Mouse (Mus musculus) layer of hippocampus, adult 9-11 months (tissue): Measurements from ENCODE around the gene Syn2.

Experiments
- DNase-seq: peaks from one replicate; pipeline ENCODE4 v3.0.0; 2022

The Syn2 gene

DNA sequence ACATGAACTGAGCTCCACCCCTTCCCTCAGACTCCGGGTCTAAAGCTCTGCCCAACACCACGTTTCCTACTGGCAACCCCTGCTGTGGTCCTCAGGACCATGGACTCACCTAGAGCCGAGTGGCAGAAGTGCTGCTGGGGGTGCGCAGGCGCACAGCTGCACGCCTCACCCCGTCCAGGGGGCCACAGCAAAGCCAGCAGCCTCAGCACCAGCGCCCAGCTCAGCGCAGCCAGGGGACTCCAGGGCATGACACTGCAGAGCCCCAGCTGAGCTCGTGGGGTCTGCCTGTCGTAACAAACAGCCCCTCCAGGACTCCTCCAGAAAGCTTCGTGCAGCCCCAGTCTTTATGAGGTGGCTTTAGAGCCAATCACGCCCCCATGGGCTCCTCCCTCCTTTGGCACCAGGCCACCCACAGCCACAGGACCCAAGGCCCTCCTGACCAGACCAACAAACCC is 116.9 kb downstream of the Syn2 start:
- no peak for DNase-seq

DNA sequence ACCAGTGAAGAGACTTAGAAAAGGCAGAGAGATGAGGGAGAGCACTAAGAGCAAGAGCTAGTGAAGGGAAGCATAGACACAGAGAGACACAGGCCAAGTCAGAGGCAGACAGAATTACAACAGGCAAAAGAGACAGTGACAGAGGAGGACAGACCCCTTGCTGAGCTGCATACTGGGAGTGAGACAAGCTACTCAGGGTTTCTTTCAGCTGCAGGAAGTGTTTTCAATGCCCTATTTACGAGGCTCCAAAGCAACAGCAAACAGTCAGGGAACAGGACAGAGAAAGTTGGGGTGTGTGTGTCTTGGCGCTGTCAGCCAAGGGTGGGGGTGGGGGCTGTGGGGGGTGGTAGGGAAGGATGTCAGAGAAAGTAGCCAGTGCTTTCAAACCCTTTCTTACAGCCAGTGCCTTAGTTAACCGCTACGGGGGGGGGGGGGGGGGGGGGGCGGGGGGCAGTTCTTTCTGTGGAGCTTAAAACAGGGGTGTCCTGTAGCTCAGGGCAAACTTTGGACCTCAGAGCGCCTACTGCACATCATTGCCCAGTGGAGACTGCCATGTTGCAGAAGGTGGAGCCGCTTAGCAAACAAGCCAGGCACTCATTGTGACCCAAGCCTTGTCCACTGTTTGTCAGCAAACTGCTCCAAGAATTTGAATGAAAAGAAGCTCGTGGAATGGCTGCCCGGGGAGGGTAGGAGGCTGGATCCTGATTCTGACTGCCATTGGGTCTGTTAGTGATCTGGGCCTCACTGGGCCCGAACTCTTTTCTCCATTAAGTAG is 117.6 kb downstream of the Syn2 start, which contains the start of gene Timp4:
Gene Timp4, minus strand, starts transcription at position 107 of the 775 bp plus-strand sequence.
- no peak for DNase-seq

DNA sequence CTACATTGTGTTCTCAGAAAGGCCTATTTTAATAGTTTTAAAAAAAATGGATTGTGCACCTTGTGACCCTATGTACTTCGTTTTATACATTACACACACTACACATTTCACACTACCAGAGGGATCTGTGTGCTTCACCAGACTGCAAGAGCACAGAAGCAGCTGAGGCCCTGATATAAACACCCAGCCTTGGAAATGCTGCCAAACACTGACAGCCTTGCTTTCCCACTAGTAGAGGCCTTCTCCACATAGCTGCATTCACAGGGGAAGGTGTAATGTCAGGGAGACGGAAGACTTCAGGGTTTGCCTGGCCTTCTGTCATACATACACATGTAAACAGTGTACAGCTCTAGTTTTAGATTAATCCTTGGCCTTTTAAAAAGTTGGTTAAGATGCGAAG is 120.5 kb downstream of the Syn2 start:
- no peak for DNase-seq

DNA sequence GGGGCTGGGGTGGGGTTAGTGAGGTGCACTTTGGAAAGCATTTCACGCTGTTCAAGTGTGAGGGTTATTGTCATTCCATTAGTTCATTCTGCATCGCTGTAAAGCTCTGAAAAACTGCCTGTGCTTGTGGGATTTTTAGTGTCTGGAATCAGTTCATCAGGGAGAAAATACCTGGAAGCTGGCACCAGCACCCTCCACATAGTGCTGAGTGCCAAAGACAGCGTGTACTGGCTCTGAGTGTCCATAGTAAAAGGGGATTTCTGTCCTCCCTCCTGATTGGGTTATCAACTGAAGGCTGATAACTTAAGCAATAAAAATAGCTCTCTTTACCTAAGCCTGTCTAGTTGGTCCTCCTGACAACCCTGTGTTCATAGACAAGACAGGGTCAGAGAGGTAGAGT is 125.8 kb downstream of the Syn2 start:
- no peak for DNase-seq

DNA sequence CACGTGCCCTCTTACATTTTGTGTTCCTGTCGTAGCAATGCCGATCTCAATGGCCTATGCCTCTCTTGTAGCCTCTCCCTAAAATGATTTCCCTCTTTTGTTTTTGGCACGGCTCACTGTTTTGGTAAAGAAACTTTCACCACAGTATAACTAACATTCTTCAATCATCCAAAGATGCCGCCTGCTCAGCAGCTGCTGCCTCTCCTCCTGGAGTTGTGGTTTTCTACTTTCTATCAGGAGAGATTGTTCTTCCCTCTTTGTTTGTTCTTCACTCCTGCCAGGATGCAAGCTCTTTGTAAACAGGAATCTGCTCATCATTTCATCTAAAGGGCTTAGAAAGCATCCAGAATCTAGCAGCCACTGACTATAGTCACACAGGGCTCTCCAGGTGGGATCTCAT is 132.1 kb downstream of the Syn2 start:
- DNase-seq = no peak

DNA sequence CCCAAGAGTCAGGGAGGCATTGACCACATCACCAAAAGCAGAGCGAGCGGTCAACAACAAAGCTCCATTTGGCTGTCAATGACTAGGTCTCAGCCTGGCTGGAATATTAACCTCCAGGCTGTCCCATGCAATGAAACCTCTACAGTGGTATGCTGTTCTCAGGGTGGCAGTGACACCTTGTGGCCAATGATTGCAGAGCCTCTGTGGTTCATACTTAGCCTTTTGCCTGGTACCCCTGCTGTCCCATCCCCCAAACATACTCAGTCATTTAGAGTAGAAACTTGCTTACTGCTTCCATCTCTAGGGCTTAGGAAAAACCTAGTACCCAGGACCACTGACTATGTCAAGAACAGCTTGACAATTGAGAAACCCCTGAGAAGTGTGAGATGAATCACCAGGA is 133.2 kb downstream of the Syn2 start:
- peak; percentile 63 for DNase-seq

DNA sequence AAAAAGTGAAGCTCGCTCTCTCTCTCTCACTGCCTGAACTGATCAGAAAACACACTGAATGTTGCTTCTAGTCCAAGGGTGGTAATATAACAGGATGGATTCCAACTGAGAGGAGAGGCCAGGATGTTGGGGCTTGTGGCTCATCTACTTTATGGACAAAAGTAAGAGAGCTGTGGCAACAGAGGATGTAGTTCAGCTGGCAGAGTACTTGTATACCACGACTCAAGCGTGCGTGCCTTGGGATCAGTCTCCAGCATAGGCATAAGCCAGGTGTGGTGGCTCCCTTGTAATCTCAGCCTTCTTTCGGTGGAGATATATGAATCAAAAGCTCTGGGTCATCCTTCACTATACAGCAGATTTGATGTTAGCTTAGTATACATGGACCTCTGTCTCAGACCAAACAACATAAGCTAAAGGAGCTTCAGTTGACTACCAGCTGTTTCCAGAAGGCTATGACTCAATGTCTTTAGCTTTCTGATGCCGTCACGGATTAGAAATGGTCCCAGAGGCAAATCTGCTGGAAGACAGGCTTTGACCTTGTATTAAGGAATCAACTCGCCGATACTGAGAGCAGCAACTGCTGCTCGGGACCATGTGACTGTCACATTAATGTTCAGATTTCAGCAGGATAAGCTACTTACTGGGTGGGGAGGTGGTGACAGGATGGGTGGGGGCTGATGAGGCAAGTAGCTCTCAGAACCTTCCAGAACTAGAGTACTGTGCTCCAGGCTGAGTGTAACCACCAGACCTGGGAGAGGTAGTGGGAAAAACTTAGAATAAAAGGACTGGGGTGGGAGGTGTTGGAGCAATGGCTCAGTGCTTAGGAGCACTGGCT is 134.1 kb downstream of the Syn2 start:
- DNase-seq = no peak

DNA sequence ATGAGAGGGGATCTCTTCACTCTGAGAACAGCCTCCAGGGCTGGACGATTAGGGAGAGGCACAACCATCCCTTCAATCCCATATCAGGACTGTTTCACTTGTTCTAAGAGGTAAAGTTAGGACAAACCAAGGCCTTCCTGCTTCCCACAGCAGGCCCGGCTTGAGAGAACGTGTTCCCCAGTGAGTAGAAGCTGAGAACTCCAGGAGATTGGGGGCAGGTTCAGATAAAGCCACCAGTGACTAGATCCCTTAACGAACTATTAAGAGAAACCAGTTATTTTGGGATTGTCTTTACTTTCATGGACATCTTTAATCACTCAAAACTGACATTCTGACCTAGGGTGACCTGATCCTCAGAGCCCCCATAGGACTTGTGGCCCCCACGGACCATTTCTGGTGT is 134.9 kb downstream of the Syn2 start:
- no peak for DNase-seq

DNA sequence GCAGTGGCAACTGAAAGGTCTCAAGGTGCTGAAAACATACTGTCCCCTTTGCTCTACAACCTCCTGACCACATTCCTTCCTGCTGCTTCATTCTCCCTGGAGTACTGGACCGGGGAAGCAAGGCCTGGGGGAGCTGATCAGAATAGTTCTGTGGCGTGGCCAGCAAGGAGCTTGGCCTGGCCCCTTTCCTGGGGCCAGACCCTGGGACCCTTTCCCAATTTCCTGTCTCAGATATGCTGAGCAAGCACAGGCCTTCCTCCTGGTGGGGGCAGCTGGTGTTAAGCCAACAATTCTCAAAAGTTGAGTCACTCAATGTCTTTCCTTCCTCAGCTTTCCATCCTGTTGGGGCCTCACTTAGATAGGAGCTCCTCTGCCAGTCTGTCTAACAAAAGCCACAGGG is 135.4 kb downstream of the Syn2 start:
- DNase-seq = no peak

DNA sequence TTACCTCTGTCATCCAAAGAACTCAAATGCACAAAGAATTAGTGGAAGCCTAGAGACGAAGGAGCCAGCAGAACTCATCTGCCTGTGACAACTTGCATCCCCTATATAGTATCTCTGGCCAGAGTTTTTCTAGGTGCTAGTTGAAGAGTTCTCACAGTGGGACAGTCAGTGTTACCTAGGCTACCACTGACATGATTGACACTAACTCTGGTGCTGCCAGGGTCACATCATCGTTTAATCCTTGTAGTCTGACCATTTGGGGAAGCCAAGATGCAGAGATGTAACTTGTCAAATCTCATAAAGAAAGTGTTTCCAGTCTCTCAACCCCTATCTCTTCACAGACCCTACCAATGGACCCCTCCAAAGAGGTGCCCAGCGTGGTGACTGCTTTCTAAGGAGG is 136.6 kb downstream of the Syn2 start:
- DNase-seq = no peak

DNA sequence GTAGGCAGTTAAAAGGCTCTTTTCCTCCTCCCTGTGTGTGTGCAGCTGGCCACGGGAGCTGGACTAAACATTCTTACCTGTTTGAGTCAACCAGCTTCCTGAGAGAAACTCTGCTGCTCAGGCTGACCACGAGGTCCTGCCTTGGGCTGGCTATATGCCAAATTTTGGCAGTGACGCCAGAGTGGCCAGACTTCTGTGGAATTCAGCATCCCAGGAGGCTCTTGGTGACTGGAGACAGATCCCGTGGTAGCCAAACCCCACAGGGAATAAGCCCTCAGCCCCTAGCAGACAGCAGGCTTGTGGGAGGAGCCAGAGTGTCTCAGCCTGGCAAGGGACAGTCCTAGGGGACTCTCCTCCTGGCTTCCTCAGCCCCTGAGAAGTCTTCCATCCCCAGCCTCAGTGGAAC is 137.2 kb downstream of the Syn2 start:
- DNase-seq = no peak

DNA sequence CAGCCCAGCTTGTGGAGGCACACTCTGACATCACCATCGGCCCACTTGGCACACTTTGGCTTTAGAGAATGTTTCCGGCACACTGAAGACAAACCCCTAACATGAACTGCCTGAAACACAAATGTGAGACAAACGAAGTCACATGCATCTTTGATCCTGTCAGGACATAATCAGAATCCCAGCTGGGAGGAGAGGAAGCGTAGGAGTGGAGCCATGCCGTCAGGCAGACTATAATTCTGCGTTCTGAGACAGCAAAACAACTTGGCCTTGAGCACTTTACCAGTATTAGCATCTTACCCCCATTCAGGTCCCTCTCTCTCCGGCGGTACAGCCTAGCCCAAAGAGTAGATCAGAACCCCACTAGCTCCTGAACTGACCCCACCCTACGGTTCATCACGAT is 138.6 kb downstream of the Syn2 start:
- peak; percentile 40 for DNase-seq

DNA sequence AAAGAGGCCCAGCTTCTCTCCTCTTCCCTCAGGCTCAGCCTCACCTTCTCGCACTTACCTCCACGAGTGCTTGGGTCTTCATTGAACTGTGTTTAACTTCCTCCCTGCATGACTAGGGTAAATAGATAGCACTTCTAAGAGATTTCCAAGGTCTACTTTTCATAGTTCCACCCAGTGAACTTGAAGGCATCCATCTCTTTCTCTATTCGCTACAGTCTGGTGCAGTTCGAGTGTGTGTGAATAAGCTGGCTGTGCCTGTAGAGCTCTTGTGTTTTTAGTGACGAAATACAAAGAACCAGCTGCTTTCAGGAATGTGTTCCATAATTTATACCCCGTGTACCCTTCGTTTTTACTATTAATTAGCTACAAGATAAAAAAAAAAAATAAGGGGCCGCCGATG is 140.0 kb downstream of the Syn2 start:
- DNase-seq = no peak

DNA sequence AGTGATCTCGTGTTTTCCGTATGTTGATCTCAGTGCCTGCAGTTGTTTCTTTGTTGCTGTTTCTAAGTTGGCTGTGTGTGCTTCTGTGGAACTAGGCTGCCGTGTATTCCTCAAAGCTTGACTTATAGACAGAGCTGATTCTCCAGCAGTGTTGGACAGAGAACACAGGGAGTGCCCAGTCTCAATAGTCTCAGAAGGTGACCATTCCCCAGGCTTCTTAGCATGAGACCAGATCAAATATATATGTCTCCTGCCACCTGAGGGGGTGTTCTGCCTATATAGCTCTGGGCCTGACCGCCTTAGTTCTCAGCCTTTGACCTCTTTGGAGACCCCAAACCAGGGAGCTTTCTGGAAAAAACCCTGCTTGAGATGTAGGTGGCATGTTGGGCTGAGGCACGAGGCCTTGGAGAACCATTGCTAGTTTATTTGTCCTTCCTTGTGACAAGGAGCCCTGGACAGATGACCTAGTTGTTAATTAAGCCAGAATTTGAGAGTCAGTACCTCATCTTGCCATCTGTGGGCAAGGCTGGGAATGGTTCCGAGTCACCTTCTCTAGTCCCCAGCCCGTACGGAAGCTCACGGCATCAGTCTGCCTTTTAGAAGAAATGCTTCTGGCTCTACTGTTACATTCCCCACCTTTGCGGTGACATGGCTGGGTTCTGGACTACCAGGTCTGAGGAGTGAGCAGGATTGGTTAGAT is 140.6 kb downstream of the Syn2 start:
- DNase-seq = no peak

DNA sequence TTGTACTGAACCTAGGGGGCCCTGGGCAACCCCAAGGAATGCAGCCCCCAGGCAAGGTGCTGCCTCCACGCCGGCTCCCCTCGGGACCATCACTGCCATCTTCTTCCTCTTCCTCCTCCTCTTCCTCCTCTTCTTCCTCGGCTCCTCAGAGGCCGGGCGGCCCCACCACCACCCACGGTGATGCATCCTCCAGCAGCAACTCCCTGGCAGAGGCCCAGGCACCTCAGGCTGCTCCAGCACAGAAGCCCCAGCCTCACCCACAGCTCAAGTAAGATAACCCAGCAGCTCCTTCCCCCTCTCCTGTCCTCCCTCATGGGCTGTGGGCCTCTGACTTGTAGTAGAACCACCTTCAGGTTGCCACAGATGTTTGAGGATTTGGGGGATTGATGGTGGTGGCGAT is 143.4 kb downstream of the Syn2 start:
- DNase-seq = no peak

DNA sequence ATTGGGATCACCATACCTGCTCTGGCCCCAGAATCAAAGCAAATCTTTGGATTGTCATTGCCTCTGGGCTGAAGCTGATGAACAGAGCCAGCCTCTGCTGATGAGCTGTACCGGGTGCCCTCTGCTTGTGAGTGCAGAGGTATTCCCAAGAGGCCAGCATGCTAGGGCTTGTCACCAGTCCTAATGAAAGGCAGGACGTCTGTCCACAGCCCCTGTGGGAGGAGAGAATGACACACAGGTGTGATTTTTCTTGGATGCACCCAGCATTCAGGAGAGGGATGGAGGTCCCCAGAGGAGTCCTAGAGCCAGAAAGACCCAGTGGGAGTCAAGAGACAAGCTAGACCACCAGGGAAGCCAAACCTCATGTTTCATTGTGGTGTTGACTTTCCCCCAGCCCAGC is 144.9 kb downstream of the Syn2 start:
- DNase-seq = no peak

DNA sequence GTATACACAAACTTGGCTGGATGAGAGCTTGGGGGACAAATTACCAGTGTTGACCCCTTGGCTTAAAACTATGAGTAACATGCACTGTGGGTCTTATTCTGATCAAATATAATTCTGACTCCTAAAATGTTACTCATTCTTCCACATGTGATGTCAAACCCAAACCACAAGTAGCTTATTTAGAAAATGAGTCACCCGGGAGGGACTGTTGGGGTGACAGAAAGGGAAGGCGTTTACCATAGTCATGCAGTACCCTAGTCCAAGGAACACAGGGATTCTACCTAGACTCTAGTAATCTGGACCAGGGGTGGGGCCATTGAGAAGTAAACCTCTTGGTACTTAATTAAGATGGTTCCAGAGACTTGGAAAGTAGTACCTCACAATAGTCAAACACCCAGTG is 149.5 kb downstream of the Syn2 start:
- no peak for DNase-seq

DNA sequence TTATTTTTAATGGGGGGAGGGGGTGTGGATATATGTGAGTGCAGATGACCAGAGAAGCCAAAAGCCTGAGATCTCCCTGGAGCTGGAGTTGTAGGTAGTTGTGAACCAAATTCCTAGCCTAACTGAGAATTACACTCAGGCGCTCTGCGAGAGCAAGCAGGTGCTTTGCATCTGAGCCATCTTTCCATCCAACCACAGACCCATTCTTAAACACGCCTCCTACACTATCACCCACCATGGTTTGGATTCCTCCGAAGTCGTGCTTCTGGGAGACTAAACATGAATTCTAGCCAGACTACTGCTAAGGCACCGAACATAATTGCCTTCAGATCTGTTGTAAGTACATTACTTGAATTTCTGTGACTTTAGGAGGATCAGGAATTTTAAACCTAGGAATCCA is 151.7 kb downstream of the Syn2 start:
- peak; percentile 41 for DNase-seq

DNA sequence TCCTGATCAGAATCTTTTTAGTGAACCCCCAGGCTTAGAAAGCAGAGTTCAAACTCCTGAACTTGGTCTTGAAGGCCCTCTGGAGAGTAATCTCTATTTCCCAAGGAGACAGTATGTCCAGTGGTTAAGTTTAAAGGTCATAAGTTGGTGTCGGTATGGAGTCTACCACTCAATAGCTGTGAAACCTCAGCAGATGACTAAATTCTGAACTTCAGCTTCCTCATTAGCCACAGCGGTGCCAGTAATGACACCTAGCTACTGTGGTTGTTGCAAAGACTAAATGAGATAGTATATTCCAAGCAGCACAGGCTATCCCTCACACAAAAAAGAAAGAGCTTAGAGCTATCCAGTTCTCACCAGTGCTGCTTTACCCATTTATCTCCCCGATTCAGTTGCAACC is 153.5 kb downstream of the Syn2 start:
- no peak for DNase-seq

DNA sequence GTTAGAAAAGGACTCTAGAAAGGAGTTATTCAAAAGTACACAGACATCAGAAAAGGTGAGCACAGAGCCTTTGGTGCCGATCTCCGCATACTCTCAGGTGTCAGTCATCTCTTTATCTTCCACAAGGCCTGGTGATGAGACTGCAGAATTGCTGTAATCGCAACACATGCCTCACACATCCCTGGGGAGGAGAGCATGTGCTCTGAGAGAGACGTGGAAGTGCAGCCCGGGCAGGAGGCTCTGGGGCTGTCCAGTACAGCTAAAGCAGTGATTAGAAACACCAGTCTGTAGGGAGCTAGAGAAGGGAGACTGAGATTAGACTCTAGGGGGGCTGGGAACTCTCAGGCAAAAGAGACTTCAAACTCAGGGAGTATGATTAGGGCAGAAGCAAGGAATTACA is 155.9 kb downstream of the Syn2 start:
- no peak for DNase-seq

DNA sequence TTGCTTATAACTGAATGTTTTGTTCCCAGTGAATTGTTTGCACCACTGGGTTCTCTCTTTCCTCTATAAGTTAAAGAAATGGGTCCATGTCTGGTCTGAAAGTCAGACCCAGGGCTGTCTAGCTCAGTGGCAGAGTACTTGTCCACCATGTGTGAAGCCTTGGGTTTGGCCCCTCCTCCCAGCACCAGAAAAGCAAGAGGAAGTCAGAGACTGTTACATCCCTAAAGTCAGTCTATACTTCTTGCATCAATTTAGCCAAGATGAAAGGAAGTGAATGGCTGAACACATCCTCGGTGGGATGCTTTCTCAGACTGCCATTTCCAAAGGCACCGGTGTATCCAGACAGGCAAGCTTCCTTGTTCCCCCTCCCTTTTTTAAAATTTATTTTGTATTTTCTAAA is 156.4 kb downstream of the Syn2 start:
- DNase-seq = no peak

DNA sequence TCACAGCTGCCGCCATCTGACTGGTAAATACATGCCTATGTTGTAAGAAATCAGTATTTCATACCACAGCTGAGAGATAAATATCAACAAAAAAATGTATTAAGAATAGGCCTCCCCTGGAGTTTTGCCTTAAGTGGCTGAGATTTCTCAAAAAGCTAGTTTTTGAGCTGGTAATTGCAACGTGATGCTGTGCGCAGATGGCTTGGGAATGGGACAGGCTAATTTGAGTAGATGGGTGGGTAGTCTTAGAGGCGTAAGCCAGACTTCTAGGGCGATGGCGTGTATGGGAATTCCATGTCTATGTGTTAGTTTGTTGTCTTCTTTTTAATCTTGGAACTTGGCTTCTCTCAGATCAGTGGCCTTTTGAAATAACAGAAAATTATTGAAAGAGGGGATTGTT is 157.1 kb downstream of the Syn2 start:
- DNase-seq = no peak

DNA sequence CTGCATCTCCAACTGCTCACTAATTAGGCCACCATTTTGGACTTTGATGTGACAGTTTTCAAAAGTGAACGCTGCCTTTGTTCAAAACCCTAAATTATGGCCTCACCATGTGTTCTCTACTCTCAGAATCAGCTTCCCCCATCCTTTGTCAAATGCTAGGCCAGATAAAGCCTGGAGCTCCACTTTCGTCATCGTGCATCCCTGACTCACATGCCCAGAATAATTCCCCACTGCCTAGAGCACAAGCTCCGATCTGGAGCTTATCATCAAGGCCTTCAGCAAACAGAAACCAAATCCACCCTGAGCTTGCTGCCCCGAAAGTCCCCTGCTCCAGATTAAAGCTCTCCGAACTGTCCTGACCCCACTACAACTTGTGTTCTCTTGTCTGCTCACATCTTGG is 157.9 kb downstream of the Syn2 start:
- peak; percentile 54 for DNase-seq

DNA sequence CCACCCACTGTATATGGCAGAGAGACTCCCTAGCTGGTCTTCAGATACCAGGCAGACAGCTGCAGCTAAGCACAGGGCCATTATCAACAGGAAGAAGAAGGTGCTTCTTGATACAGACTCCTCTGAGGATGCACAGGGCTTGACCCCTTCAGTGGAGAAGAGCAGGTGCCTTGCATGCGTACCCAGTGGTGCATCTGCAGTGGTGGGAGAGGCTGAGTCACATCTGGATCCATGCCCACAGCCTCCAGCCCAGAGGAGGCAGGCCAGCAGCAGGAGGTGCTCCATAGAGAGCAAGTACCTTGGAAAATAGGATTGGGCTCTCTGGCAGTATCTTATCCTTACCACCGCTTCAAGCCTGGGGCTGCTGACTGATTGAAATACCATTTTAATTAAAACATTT is 159.2 kb downstream of the Syn2 start:
- no peak for DNase-seq
